Mouse (Mus musculus) stomach, embryonic 14.5 days (tissue): ENCODE measurements around the gene Rhoq. TPM values are rescaled to one million over a fixed set of nuclear protein-coding genes. Genes with fewer than 3 reads are reported as not detected.

ENCODE experiments used
- ATAC-seq: fragments of 200-750 bp; cut with Nextera tagmentation; 2 replicates; pipeline ENCODE4 v1.8.0; 2017; ENCODE audit warnings: low read depth, moderate TSS enrichment; ENCODE audit not compliant: insufficient number of reproducible peaks, insufficient read depth, low FRiP score
- H3K27ac ChIP-seq: fragments of 300-500 bp; sonication (generic); 2 replicates; pipeline ENCODE4 v1.5.1; 2014; ENCODE audit warnings: mild to moderate bottlenecking, low read length, moderate library complexity, mixed read lengths
- H3K27me3 ChIP-seq: fragments of 300-500 bp; sonication (generic); 2 replicates; pipeline ENCODE4 v1.6.1; 2014; ENCODE audit warnings: low read length, control low read depth, mixed read lengths; ENCODE audit not compliant: control insufficient read depth, insufficient read depth
- H3K36me3 ChIP-seq: fragments of 300-500 bp; sonication (generic); 2 replicates; pipeline ENCODE4 v1.6.1; 2014; ENCODE audit warnings: mild to moderate bottlenecking, control low read depth, low read length, moderate library complexity, mixed read lengths; ENCODE audit not compliant: control insufficient read depth, insufficient read depth
- H3K4me1 ChIP-seq: fragments of 300-500 bp; sonication (generic); 2 replicates; pipeline ENCODE4 v1.6.1; 2014; ENCODE audit warnings: low read length, control low read depth, mixed read lengths; ENCODE audit not compliant: control insufficient read depth, insufficient read depth
- H3K4me2 ChIP-seq: fragments of 300-500 bp; sonication (generic); replicated peaks from 2 replicates; pipeline ENCODE4 v1.6.1; 2014; ENCODE audit warnings: low read depth, low read length, control low read depth
- H3K4me3 ChIP-seq: fragments of 300-500 bp; sonication (generic); 2 replicates; pipeline ENCODE4 v1.5.1; 2014; ENCODE audit warnings: low read depth, low read length, control low read depth
- H3K9ac ChIP-seq: fragments of 300-500 bp; sonication (generic); replicated peaks from 2 replicates; pipeline ENCODE4 v1.6.1; 2014; ENCODE audit warnings: low read depth, mild to moderate bottlenecking, control low read depth, low read length, moderate library complexity, mixed read lengths
- H3K9me3 ChIP-seq: fragments of 300-500 bp; sonication (generic); 2 replicates; pipeline ENCODE4 v1.6.1; 2016; ENCODE audit warnings: low read depth, low read length, control low read depth; ENCODE audit not compliant: control insufficient read depth
- WGBS: fragments of 180-500 bp; shearing (Covaris S2); extraction: QIAGEN DNeasy Blood & Tissue Kit; methylation state at CpG from one replicate; pipeline ENCODE4 v1.1.7; 2014; 5-methylcytosine and 5-hydroxymethylcytosine counted together
- polyA plus RNA-seq: library from polyadenylated mRNA; unstranded; fragments of >200 nt; fragmentation: Nextera tagmentation; extraction: Ambion mirVana; gene quantifications from 2 replicates; pipeline ENCODE4 v1.2.1, GENCODE M21; 2014

Gene Rhoq
- polyA plus RNA-seq, 1 experiment from 2014 or later = 22.1 TPM

- 66% methylated on average over 6 of the region's 6 CpGs for WGBS
- Histone ChIP-seq H3K4me2 (no peak overlapping the region), H3K9me3 (no peaks in the 10 kb centered on the region), H3K4me3 (no peak overlapping the region), H3K27me3 (no peaks in the 10 kb centered on the region), H3K36me3 (no peaks in the 10 kb centered on the region), H3K27ac (no peak overlapping the region), H3K4me1 (peaks cover 6% of the 10 kb centered on the region), H3K9ac (no peak overlapping the region)
- no peak for ATAC-seq
Measured at GRCm38 (mm10) chr17:86988601-86989184, 25.8 kb downstream of the Rhoq start.

- no peak for ATAC-seq
Measured at GRCm38 (mm10) chr17:86991306-86991705, 28.4 kb downstream of the Rhoq start.

GRCm38 (mm10) chr17:86997323-86997722 is 34.4 kb downstream of the Rhoq start:
- no peak for ATAC-seq
- no peak overlapping the region for H3K4me2 ChIP-seq
- H3K9ac ChIP-seq = no peak overlapping the region
- no peak overlapping the region for H3K27ac ChIP-seq
- no peak overlapping the region for H3K4me3 ChIP-seq
- no peaks in the 10 kb centered on the region for H3K27me3 ChIP-seq
- H3K36me3 ChIP-seq = peaks cover 13% of the 10 kb centered on the region
- H3K9me3 ChIP-seq = no peaks in the 10 kb centered on the region
- H3K4me1 ChIP-seq = no peaks in the 10 kb centered on the region
- WGBS = 79% methylated on average over 6 of the region's 6 CpGs

More at GRCm38 (mm10) chr17:86991306-86991705, 28.4 kb downstream of the Rhoq start:
- Histone ChIP-seq H3K9me3 (no peaks in the 10 kb centered on the region), H3K9ac (no peak overlapping the region), H3K36me3 (no peaks in the 10 kb centered on the region), H3K27me3 (no peaks in the 10 kb centered on the region), H3K4me2 (no peak overlapping the region), H3K4me3 (no peak overlapping the region), H3K4me1 (peaks cover 6% of the 10 kb centered on the region), H3K27ac (no peak overlapping the region)
- WGBS = 78% methylated on average over 8 of the region's 8 CpGs

GRCm38 (mm10) chr17:87008950-87009349 is 46.1 kb downstream of the Rhoq start:
- 88% methylated on average over 3 of the region's 3 CpGs for WGBS
- Histone ChIP-seq H3K9ac (no peak overlapping the region), H3K4me3 (no peak overlapping the region), H3K9me3 (no peaks in the 10 kb centered on the region), H3K4me1 (no peaks in the 10 kb centered on the region), H3K27me3 (no peaks in the 10 kb centered on the region), H3K27ac (no peak overlapping the region), H3K4me2 (no peak overlapping the region), H3K36me3 (no peaks in the 10 kb centered on the region)
- no peak for ATAC-seq

GRCm38 (mm10) chr17:87011301-87012019 is 48.6 kb downstream of the Rhoq start:
- Histone ChIP-seq H3K4me3 (no peak overlapping the region), H3K4me2 (no peak overlapping the region), H3K4me1 (no peaks in the 10 kb centered on the region), H3K36me3 (no peaks in the 10 kb centered on the region; the same call in 1 of the 2 replicates), H3K9ac (no peak overlapping the region), H3K27me3 (no peaks in the 10 kb centered on the region), H3K27ac (no peak overlapping the region), H3K9me3 (no peaks in the 10 kb centered on the region)
- 80% methylated on average over 13 of the region's 13 CpGs for WGBS
- ATAC-seq = no peak

GRCm38 (mm10) chr17:87019692-87020091 is 56.8 kb downstream of the Rhoq start:
- Histone ChIP-seq H3K9ac (no peak overlapping the region), H3K4me1 (no peaks in the 10 kb centered on the region), H3K4me2 (no peak overlapping the region), H3K4me3 (no peak overlapping the region), H3K36me3 (no peaks in the 10 kb centered on the region; the same call in 1 of the 2 replicates), H3K27me3 (no peaks in the 10 kb centered on the region), H3K27ac (no peak overlapping the region), H3K9me3 (no peaks in the 10 kb centered on the region)
- no peak for ATAC-seq
- 72% methylated on average over 5 of the region's 5 CpGs for WGBS

GRCm38 (mm10) chr17:87024491-87025242 is 61.8 kb downstream of the Rhoq start:
- Histone ChIP-seq H3K9me3 (no peaks in the 10 kb centered on the region), H3K4me2 (peak overlapping the region; percentile 95), H3K27me3 (no peaks in the 10 kb centered on the region), H3K36me3 (no peaks in the 10 kb centered on the region; the same call in 1 of the 2 replicates), H3K27ac (peak overlapping the region; percentile 69; the same call in 1 of the 2 replicates), H3K9ac (peak overlapping the region; percentile 61), H3K4me1 (peaks cover 9% of the 10 kb centered on the region; the same call in 1 of the 2 replicates), H3K4me3 (peak overlapping the region; percentile 72)
- WGBS = under 1% methylated on average over 55 of the region's 55 CpGs
- peak; percentile 79 for ATAC-seq

- no peaks in the 10 kb centered on the region for H3K27me3 ChIP-seq
- H3K36me3 ChIP-seq = no peaks in the 10 kb centered on the region; the same call in 1 of the 2 replicates
- peak within 1 kb of the TSS; percentile 72 for H3K4me3 ChIP-seq
- H3K9me3 ChIP-seq = no peaks in the 10 kb centered on the region
- H3K4me1 ChIP-seq = peaks cover 9% of the 10 kb centered on the region; the same call in 1 of the 2 replicates
- peak within 1 kb of the TSS; percentile 69; the same call in 1 of the 2 replicates for H3K27ac ChIP-seq
- H3K9ac ChIP-seq = peak within 1 kb of the TSS; percentile 61
- ATAC-seq = peak; percentile 100
- H3K4me2 ChIP-seq = peak within 1 kb of the TSS; percentile 95
- under 1% methylated on average over 43 of the region's 43 CpGs for WGBS
Measured at GRCm38 (mm10) chr17:87025269-87025949, 62.5 kb downstream of the Rhoq start, which contains the start of the genes Pigf and Cript. TSS of gene Pigf (minus strand) at chr17:87025406. TSS of gene Cript (plus strand) at chr17:87025550.
